Mouse (Mus musculus) left cerebral cortex, postnatal 25 days (tissue): ENCODE measurements around the gene Csnka2ip. TPM values are rescaled to one million over a fixed set of nuclear protein-coding genes. Genes with fewer than 3 reads are reported as not detected.

ENCODE experiments used
- DNase-seq, 2 experiments: peaks; one replicate each; pipeline ENCODE4 v3.0.0; 2022; ENCODE audit warnings: low spot score in 2 of 2, mixed read lengths in 1 of 2
- intact Hi-C: fragments of 180-260 bp; cut with DNase I; formaldehyde crosslinking; loops from one replicate; pipeline ENCODE4 v1.15.1; 2025
- total RNA-seq, 2 experiments: library from RNA; stranded (reverse); gene quantifications; 2 replicates each; pipeline ENCODE4 v1.2.3; 2021

The Csnka2ip gene
- total RNA-seq: under 1 TPM; 0.69 to 0.71 TPM

DNA sequence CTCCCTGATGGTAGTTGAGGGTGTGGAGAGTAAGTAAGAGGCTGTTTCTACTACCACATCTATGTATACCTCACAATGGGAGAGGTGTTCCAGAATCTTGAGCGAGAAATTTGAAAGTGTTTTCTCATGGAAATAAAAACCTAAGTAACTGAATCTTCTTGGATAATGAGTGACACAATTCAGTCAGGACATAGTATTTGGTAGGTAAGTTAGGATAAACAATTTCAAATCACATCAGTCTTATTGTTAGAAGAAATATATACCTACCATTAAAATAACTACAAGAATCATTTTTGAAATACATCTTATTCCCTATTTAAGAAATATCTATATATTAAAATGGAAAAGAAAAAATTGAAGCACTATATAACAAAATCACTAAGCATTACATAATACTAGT is at the start of gene Csnka2ip:
Gene Csnka2ip (minus strand): TSS at position 101 of the 400 bp plus-strand sequence.
- DNase-seq: no peak
- intact Hi-C loops: no loop called here

DNA sequence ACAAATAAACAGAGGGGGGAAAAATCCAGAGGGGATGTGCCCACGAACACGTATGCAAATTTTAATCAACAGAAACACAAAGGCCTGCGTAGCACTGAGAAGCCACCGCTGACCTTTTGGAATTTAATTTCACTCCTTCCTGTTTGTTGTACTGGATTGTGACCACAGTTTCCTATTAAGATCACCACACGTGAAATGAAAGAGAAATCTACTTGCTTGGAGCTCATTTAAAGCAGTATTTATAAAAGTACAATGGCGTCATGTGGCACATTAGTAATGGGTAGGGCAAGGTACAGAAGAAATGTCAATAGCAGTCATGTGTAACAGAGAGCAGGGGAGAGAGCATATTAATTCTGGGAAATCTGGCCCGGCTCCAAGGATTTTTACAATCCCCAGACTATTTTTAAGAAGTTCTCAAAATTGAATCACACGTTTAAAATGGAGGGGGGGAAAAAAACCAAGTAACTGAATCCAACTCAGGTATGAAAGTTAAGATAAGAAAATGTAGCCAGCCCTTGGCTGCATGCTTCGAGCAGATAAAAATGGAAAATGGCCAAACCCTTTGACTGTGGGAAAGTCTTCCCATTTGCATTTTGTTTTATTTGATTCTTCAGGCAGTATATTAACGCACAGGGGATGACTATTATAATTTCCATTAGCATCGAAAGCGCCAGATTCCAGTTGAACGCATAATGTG is 47.5 kb upstream of the Csnka2ip start:
- intact Hi-C loops: no loop called here
- no peak for DNase-seq

GRCm38 (mm10) chr16:64647771-64648170 is 45.6 kb upstream of the Csnka2ip start:
- DNase-seq: no peak
- intact Hi-C loops: no loop called here

DNA sequence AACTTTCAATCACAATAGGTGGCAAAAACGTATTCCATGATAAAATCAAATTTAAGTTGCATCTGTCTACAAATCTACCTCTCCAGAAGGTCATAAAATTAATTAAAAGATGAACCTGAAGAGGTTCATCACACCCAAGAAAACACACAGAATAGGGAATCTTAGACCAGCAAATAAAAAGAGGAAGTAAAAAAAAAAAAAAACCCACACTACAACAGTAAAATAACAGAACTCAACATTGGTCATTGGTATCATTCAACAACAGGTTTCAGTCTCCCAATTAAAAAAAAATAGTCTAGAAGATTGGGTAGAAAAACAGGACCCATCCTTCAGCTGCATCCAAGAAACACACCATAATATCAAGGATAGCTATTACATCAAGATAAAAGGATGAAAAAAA is 32.9 kb upstream of the Csnka2ip start:
- intact Hi-C loops: no loop called here
- DNase-seq: no peak

DNA sequence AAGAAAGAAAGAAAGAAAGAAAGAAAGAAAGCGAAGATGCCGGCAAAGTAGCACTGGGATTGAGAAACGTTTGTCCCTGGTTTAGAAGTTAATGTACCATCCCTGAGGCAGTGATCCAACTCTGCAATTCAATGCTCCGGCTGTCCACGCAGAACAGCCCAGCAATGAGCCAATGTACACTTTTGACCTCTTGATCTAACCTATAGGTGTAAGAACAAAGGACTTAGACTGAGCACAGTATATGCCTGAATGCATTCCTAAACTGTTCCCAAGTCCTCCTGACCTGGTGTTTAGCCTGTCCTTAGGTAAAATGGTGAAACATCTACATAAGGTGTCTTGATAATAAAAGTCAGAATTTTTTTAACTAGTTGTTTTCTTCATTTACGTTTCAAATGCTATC is 17.9 kb upstream of the Csnka2ip start:
- DNase-seq: no peak
- intact Hi-C loops: no loop called here

DNA sequence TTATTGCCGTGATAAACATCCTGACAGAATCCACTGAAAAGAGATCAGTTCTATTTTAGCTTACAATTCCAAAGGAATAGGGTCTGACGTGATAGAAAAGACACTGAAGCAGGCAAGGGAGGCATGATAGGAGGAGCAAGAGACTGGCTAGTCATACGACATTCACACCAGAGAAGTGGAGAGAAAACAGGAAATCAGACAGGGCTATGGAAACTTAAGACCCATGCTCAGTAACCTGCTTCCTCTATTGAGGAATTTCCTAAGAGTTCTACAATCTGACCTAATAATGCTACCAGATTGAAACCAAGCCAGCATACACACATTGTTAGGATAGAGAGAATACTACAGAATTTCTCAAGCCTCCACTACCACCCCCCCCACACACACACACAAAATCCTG is 12.4 kb upstream of the Csnka2ip start:
- DNase-seq: no peak
- intact Hi-C loops: no loop called here

GRCm38 (mm10) chr16:64607793-64608192 is 5.6 kb upstream of the Csnka2ip start:
- no peak for DNase-seq

GRCm38 (mm10) chr16:64586825-64587224 is 15.4 kb downstream of the Csnka2ip start:
- DNase-seq: no peak
- intact Hi-C loops: no loop called here

More at GRCm38 (mm10) chr16:64607793-64608192, 5.6 kb upstream of the Csnka2ip start:
- intact Hi-C loops: no loop called here

DNA sequence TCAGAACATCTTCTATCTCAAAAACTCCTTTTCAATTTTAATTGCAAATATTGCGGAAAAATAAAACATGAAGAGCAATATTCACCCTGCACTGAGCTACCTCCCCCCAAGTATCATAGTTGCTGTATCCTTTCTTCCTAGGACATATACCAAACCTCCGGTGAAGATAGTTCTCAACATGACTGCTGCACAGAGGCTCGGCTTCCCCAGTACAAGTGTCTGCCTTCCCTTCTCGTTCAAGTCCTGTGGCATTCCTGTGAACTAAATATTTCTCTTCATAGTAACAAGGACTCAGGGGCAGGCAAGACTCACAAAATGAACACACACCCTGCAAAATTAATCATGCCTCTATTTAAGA is 16.0 kb downstream of the Csnka2ip start:
- DNase-seq: no peak
- intact Hi-C loops: no loop called here

- intact Hi-C loops: no loop called here
- no peak for DNase-seq
Measured at GRCm38 (mm10) chr16:64585599-64586261, 16.5 kb downstream of the Csnka2ip start.

- DNase-seq: no peak
- intact Hi-C loops: no loop called here
Measured at GRCm38 (mm10) chr16:64584591-64584990, 17.6 kb downstream of the Csnka2ip start.

DNA sequence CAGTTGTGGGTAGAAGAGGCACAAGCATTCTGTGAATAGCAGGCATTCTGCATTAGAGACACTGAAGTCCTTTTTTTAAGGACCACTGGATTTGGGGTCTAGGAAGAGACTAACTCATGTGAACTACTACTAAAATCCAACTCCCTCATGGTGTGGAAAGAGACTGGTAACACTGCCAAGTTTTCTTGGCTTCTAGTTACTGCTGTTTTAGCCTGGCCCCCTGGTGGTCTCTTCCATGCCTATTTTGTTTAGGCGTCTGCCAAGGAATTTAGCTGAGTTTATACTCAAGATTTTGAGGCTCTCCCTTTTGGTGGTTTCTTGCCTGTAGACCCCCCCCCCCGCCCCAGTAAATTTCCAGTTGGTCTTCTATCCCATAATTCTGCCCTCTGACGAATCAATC is 18.8 kb downstream of the Csnka2ip start:
- intact Hi-C loops: no loop called here
- DNase-seq: no peak

GRCm38 (mm10) chr16:64569496-64569895 is 32.7 kb downstream of the Csnka2ip start:
- no peak for DNase-seq
- intact Hi-C loops: no loop called here

- DNase-seq: no peak
- intact Hi-C loops: no loop called here
Measured at GRCm38 (mm10) chr16:64563081-64563480, 39.1 kb downstream of the Csnka2ip start.

DNA sequence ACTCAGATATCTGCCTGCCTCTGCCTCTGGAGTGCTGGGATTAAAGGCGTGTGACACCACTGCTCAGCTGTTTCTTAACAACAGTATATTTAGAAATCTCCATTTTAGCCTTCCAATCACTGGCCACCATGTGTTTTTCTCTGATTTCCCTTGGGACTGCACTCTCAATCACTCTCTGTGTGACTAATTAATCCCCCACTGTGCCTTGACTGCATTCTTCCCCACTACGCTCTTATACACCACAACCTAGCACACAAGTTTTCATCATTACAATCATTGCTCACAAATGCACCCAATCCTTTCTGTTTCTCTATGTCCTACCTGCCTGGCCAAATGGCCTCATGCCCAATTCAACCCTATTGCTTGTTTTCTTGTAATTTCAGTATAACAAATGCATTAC is 43.7 kb downstream of the Csnka2ip start:
- no peak for DNase-seq
- intact Hi-C loops: no loop called here

GRCm38 (mm10) chr16:64526883-64527282 is 75.3 kb downstream of the Csnka2ip start:
- intact Hi-C loops: no loop called here
- DNase-seq: no peak

DNA sequence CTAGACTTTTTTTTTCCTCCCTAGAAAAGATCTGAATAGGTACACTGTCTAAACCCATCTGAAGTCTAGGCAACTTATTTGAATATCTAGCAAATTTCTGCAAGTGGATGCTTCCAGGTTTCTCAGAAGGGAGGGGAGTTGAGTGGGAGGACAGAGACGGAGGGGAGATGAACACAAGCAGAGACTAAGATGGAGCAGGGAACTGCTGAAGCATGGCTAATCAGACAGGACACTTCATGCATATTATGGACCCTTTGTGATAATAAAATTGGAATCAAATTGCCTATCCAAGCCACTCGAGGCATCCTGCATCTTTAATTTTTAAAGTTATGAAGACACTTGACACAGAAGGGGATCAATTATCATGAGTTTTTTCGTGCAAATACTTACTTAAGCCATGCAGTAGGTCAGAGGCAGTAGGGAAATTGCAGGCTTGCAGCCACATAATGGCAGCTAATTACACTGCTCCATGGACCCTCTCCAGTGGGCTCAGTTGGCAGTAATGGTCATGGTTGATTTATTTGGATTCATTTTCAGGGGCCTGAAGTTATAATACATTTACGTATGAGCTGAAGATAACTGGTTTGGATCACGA is 78.1 kb downstream of the Csnka2ip start:
- DNase-seq: no peak
- intact Hi-C loops: no loop called here

DNA sequence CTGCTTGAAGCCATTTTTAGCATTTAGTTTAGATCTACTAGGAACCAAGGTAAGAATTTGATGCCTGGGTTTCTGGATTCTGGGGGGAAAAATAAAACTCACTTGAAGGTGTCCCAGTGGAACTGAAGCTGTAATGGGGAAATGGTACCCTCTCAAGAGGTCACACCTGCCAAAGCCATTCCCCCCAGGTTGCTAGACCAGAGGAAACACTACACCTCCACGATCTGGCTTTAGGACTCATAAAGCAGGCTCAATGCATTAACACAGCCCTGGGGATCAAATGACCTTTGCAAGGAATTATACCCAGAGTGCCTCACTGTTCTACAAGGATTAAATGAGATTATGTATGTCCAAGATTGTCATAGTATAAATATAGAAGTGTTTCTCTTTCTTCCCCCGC is 88.8 kb downstream of the Csnka2ip start:
- DNase-seq: no peak
- intact Hi-C loops: no loop called here
